Mouse (Mus musculus) intestine, postnatal 0 days (tissue): ENCODE measurements around the gene Bloc1s4. TPM values are rescaled to one million over a fixed set of nuclear protein-coding genes. Genes with fewer than 3 reads are reported as not detected.

Source experiments
- ATAC-seq: fragments of 200-750 bp; cut with Nextera tagmentation; 2 replicates; pipeline ENCODE4 v1.8.0; 2017; ENCODE audit warnings: mild to moderate bottlenecking, moderate TSS enrichment, moderate library complexity
- H3K27ac ChIP-seq: fragments of 300-500 bp; sonication (generic); 2 replicates; pipeline ENCODE4 v1.5.1; 2014; ENCODE audit warnings: mild to moderate bottlenecking, low read depth, low read length, moderate library complexity
- H3K27me3 ChIP-seq: fragments of 300-500 bp; sonication (generic); replicated peaks from 2 replicates; pipeline ENCODE4 v1.6.1; 2014; ENCODE audit warnings: low read length, mixed read lengths; ENCODE audit not compliant: control insufficient read depth, insufficient read depth
- H3K36me3 ChIP-seq: fragments of 300-500 bp; sonication (generic); 2 replicates; pipeline ENCODE4 v1.6.1; 2014; ENCODE audit warnings: mild to moderate bottlenecking, moderate library complexity; ENCODE audit not compliant: control insufficient read depth, insufficient read depth
- H3K4me1 ChIP-seq: fragments of 300-500 bp; sonication (generic); replicated peaks from 2 replicates; pipeline ENCODE4 v1.6.1; 2014; ENCODE audit warnings: antibody characterized with exemption, low read length, mixed read lengths; ENCODE audit not compliant: control insufficient read depth, insufficient read depth
- H3K4me2 ChIP-seq: fragments of 300-500 bp; sonication (generic); replicated peaks from 2 replicates; pipeline ENCODE4 v1.6.1; 2014; ENCODE audit warnings: low read depth, mild to moderate bottlenecking, moderate library complexity
- H3K4me3 ChIP-seq: fragments of 300-500 bp; sonication (generic); 2 replicates; pipeline ENCODE4 v1.5.1; 2014; ENCODE audit warnings: low read depth, low read length
- H3K9ac ChIP-seq: fragments of 300-500 bp; sonication (generic); 2 replicates; pipeline ENCODE4 v1.6.1; 2014; ENCODE audit warnings: mild to moderate bottlenecking, low read depth, low read length
- H3K9me3 ChIP-seq: fragments of 300-500 bp; sonication (generic); 2 replicates; pipeline ENCODE4 v1.6.1; 2016; ENCODE audit warnings: mixed run types; ENCODE audit not compliant: control insufficient read depth
- CTCF ChIP-seq: sonication (generic); IDR thresholded peaks from 2 replicates; pipeline ENCODE4 v1.5.1; 2016; ENCODE audit warnings: low read depth, mild to moderate bottlenecking, control low read depth, antibody characterized with exemption, moderate library complexity
- WGBS: fragments of 180-500 bp; shearing (Covaris S2); extraction: QIAGEN DNeasy Blood & Tissue Kit; methylation state at CpG from one replicate; pipeline ENCODE4 v1.1.7; 2014; 5-methylcytosine and 5-hydroxymethylcytosine counted together
- polyA plus RNA-seq: library from polyadenylated mRNA; unstranded; fragments of >200 nt; fragmentation: Nextera tagmentation; extraction: Ambion mirVana; gene quantifications from 2 replicates; pipeline ENCODE4 v1.2.1, GENCODE M21; 2015

Bloc1s4 gene
- polyA plus RNA-seq, 1 experiment from 2014 or later = 22.5 TPM

DNA sequence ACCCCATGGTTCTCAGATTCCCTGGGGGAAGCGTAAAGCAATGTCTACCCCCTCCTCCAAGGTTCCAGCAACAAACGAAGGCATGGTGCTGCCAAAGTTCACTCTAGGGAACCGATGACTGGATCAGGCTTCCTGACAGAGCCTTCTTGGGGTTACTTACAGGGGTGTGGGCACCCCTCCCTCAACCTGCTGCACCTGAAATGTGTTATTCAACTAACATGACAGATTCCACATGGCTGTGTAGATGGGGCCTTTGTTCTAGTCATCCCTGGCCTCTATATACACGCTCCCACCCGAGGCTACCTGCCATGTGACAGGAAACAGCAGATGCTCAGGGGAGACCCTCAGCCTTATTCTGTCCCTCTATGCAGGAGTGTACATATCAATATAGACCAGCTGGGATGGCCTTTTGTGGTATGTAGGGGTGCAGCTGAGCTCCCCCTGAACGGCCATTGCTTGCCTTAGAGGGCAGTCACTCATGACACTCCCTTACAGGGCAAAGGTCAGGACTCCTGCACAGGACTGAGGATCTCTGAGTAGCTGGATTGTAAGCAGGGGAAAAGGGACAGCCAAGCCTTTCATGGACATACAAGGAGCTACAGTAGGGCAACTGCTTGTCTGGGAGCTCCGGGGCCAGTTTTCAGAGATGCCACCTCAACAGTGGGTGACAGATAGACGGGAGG is 19.9 kb downstream of the Bloc1s4 start:
- H3K9ac ChIP-seq = no peak overlapping the region
- no peaks in the 10 kb centered on the region for H3K9me3 ChIP-seq
- peaks cover 9% of the 10 kb centered on the region for H3K4me1 ChIP-seq
- no peak for ATAC-seq
- peak overlapping the region; percentile 57; the same call in 1 of the 2 replicates for H3K27ac ChIP-seq
- no peak for TF ChIP-seq CTCF
- no peaks in the 10 kb centered on the region for H3K36me3 ChIP-seq
- WGBS = 65% methylated on average over 8 of the region's 8 CpGs
- no peak overlapping the region for H3K4me2 ChIP-seq
- H3K4me3 ChIP-seq = no peak overlapping the region
- H3K27me3 ChIP-seq = no peaks in the 10 kb centered on the region

DNA sequence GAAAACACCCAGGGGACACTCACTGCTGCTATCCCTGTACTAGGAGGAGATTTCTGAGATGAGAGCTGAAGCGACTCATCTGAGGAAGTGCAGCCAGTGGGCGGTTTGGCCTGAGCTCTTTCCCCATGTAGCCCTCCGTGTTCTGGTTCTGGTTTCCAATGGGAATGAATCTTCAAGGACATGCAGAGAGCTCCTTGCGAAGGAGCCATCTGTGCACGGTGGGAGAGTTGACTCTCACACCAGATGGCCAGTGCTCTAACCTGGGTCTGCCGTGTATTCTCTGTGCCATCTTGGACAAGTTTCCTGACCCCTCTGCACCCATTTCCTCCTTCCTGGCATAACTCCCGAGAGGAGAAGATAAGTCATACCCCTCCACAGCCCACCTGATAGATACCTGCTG is 20.7 kb downstream of the Bloc1s4 start:
- no peaks in the 10 kb centered on the region for H3K27me3 ChIP-seq
- WGBS = 71% methylated on average over 7 of the region's 7 CpGs
- no peak overlapping the region for H3K4me3 ChIP-seq
- no peak for ATAC-seq
- H3K27ac ChIP-seq = peak overlapping the region; percentile 73; the same call in 1 of the 2 replicates
- TF ChIP-seq CTCF = no peak
- H3K36me3 ChIP-seq = no peaks in the 10 kb centered on the region
- H3K4me2 ChIP-seq = no peak overlapping the region
- H3K9me3 ChIP-seq = no peaks in the 10 kb centered on the region
- peaks cover 9% of the 10 kb centered on the region for H3K4me1 ChIP-seq
- no peak overlapping the region for H3K9ac ChIP-seq

DNA sequence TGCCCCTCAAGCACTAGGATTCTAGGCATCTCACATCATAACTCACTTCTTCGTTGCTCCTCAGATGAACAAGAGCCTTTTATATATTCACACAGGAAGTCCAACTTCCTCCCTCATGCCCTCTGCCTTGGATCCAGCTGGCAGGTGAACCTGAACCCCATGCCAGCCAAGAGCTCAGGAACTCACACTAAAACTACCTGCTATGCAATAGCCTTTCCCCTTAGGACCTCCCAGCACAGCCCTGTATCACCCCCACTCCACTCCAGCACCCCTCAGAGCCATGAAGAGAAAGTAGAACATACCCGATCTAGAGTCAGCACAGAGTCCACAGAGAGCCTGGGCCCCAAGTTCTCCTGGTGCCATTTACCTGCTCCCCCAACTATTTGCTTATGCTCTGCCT is 21.3 kb downstream of the Bloc1s4 start:
- Histone ChIP-seq H3K36me3 (no peaks in the 10 kb centered on the region), H3K4me3 (no peak overlapping the region), H3K9ac (no peak overlapping the region), H3K4me1 (peaks cover 9% of the 10 kb centered on the region), H3K9me3 (no peaks in the 10 kb centered on the region), H3K27me3 (no peaks in the 10 kb centered on the region), H3K27ac (peak overlapping the region; percentile 73), H3K4me2 (no peak overlapping the region; the same call in 1 of the 2 replicates)
- no peak for ATAC-seq
- 37% methylated on average over 2 of the region's 2 CpGs for WGBS
- TF ChIP-seq CTCF = no peak

DNA sequence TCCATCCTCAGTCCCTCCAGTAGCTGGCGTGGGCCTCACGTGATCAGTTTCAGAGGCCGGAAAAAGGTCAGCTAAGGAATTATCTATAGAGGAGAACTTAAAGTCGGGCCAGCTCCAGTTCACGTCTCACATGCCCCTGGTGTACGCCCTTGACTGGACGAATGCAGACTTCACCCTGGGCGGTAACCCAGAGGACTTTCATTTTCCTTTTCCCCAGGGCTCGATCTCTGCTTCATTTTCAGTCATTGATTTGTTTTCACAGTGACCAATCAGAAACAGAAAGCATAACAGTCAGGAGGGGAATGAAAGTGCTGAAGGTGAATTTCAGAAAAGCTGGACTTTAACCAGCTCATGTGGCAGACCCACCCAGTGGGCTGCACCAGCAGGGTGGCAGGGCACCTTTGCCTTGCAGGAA is 22.1 kb downstream of the Bloc1s4 start:
- Histone ChIP-seq H3K36me3 (no peaks in the 10 kb centered on the region), H3K27ac (peak overlapping the region; percentile 73), H3K4me3 (no peak overlapping the region), H3K9me3 (no peaks in the 10 kb centered on the region), H3K4me1 (peaks cover 9% of the 10 kb centered on the region), H3K27me3 (no peaks in the 10 kb centered on the region), H3K4me2 (0 out of 2 replicates have a peak overlapping the region, but pooled peaks have one; percentile 25), H3K9ac (no peak overlapping the region)
- TF ChIP-seq CTCF = 0 out of 2 replicates have a peak, but pooled peaks have one; percentile 3
- peak; percentile 87 for ATAC-seq
- 30% methylated on average over 9 of the region's 9 CpGs for WGBS

DNA sequence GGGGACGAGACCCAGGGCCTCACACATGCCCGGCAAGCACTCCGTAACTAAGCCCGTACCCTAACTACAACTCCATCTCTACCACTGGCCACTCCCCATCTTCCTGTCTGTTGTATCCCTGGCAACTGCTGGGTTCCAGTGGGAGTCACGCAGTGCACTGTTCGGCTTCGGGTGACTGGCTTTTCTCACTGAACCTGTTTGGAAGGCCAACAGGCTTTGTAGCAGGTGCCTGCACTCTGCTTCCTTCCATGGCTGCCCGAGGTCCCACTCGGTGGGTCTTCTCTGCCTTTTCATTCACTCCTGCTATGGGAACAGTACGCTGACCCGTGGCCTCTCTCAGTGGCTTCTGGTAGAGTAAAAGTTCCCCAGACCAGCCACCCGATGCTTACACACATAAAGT is 22.6 kb downstream of the Bloc1s4 start:
- Histone ChIP-seq H3K36me3 (no peaks in the 10 kb centered on the region), H3K4me1 (peaks cover 5% of the 10 kb centered on the region), H3K27ac (peak overlapping the region; percentile 73), H3K9ac (no peak overlapping the region), H3K4me2 (0 out of 2 replicates have a peak overlapping the region, but pooled peaks have one; percentile 1), H3K27me3 (no peaks in the 10 kb centered on the region), H3K4me3 (no peak overlapping the region), H3K9me3 (no peaks in the 10 kb centered on the region)
- no peak for TF ChIP-seq CTCF
- 40% methylated on average over 12 of the region's 12 CpGs for WGBS
- no peak for ATAC-seq

DNA sequence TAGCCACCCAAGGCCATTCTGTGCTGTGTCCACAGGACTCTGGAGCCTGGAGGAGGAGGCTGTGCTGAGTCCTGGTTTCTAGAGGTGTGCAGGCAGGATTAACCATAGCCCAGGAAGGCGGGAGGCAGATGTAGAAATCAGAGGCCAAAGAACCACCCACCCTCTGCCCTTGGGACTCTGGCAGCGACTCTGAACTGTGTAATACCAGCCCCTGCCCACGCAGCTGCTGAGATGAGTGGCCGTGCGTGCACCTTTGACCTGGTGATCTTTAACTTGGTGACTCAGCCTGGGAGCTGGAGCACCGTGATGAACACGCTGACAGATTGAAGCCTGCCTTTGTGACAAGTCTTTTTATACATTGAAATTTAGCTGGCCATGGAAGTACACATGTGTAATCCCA is 24.2 kb downstream of the Bloc1s4 start:
- Histone ChIP-seq H3K4me3 (no peak overlapping the region), H3K36me3 (no peaks in the 10 kb centered on the region)
- peak; percentile 74 for ATAC-seq

More for the DNA sequence above, 24.2 kb downstream of the Bloc1s4 start:
- no peaks in the 10 kb centered on the region for H3K9me3 ChIP-seq
- H3K4me1 ChIP-seq = peaks cover 5% of the 10 kb centered on the region
- no peak for TF ChIP-seq CTCF
- H3K4me2 ChIP-seq = no peak overlapping the region
- H3K9ac ChIP-seq = no peak overlapping the region
- peak overlapping the region; percentile 54; the same call in 1 of the 2 replicates for H3K27ac ChIP-seq
- whole genome bisulfite sequencing = 39% methylated on average over 7 of the region's 7 CpGs
- no peaks in the 10 kb centered on the region for H3K27me3 ChIP-seq
